Mouse (Mus musculus): ENCODE measurements around the gene Frs3.

GRCm38 (mm10) chr17:47688344-47688607 is 554 bp upstream of the Frs3 start, which contains the start of gene Tomm6:
- no peak for TF ChIP-seq POLR2A (IDR thresholded peaks at IDR 0.05; ENCODE audit: borderline replicate concordance, low read depth, low read length)
- no peak for TF ChIP-seq CTCF (IDR thresholded peaks at IDR 0.05; ENCODE audit: low read depth, low read length)

Measured in bone marrow macrophage, adult 2 months (primary cell).